Mouse (Mus musculus): ENCODE measurements around the gene Endou. TPM values are rescaled to one million over a fixed set of nuclear protein-coding genes. Genes with fewer than 3 reads are reported as not detected.
A peak's percentile ranks its signal among the peaks of the same experiment; 100 is the strongest.

Endou gene
- polyA plus RNA-seq, 1 experiment from 2014 or later = 3.0 TPM

GRCm38 (mm10) chr15:97751676-97752075 lies 20.5 kb upstream of the Endou start:
- Histone ChIP-seq H3K27me3 (no peaks in the 10 kb centered on the region), H3K9ac (no peak overlapping the region), H3K9me3 (no peaks in the 10 kb centered on the region), H3K36me3 (no peaks in the 10 kb centered on the region), H3K4me2 (replicated peaks) (no peak overlapping the region), H3K4me1 (peaks cover 39% of the 10 kb centered on the region), H3K4me3 (no peak overlapping the region), H3K27ac (no peak overlapping the region)
- 76% methylated on average over 2 of the region's 2 CpGs for WGBS
- ATAC-seq (ENCODE audit: low FRiP score, low read depth) = no peak

GRCm38 (mm10) chr15:97750697-97751096 lies 19.6 kb upstream of the Endou start:
- Histone ChIP-seq H3K4me3 (no peak overlapping the region), H3K36me3 (no peaks in the 10 kb centered on the region), H3K9ac (peak overlapping the region; percentile 13; the same call in 1 of the 2 replicates), H3K4me1 (peaks cover 36% of the 10 kb centered on the region), H3K4me2 (replicated peaks) (peak overlapping the region; percentile 34), H3K27ac (peak overlapping the region; percentile 76), H3K9me3 (no peaks in the 10 kb centered on the region), H3K27me3 (no peaks in the 10 kb centered on the region)
- WGBS = 14% methylated on average over 12 of the region's 12 CpGs
- peak; percentile 83 for ATAC-seq (ENCODE audit: low FRiP score, low read depth)

- Histone ChIP-seq H3K27me3 (no peaks in the 10 kb centered on the region), H3K9ac (0 out of 2 replicates have a peak overlapping the region, but pooled peaks have one; percentile 13), H3K36me3 (no peaks in the 10 kb centered on the region), H3K4me3 (no peak overlapping the region), H3K9me3 (no peaks in the 10 kb centered on the region), H3K27ac (peak overlapping the region; percentile 76; the same call in 1 of the 2 replicates), H3K4me1 (peaks cover 36% of the 10 kb centered on the region), H3K4me2 (replicated peaks) (0 out of 2 replicates have a peak overlapping the region, but pooled peaks have one; percentile 34)
- 83% methylated on average over 13 of the region's 13 CpGs for WGBS
- ATAC-seq (ENCODE audit: low FRiP score, low read depth) = 0 out of 2 replicates have a peak, but pooled peaks have one; percentile 2
Observed at GRCm38 (mm10) chr15:97749841-97750240, 18.7 kb upstream of the Endou start.

- H3K4me1 ChIP-seq = peaks cover 34% of the 10 kb centered on the region
- H3K4me3 ChIP-seq = no peak overlapping the region
- no peak overlapping the region for H3K9ac ChIP-seq
- H3K27ac ChIP-seq = no peak overlapping the region
- ATAC-seq (ENCODE audit: low FRiP score, low read depth) = no peak
- H3K9me3 ChIP-seq = no peaks in the 10 kb centered on the region
- WGBS = 87% methylated on average over 9 of the region's 9 CpGs
- no peak overlapping the region for H3K4me2 ChIP-seq (replicated peaks)
- H3K36me3 ChIP-seq = no peaks in the 10 kb centered on the region
- no peaks in the 10 kb centered on the region for H3K27me3 ChIP-seq
Observed at GRCm38 (mm10) chr15:97749397-97749796, 18.3 kb upstream of the Endou start.

- 87% methylated on average over 4 of the region's 4 CpGs for WGBS
- Histone ChIP-seq H3K4me3 (no peak overlapping the region), H3K27ac (no peak overlapping the region), H3K36me3 (no peaks in the 10 kb centered on the region), H3K9me3 (no peaks in the 10 kb centered on the region), H3K9ac (no peak overlapping the region), H3K27me3 (no peaks in the 10 kb centered on the region), H3K4me2 (replicated peaks) (no peak overlapping the region), H3K4me1 (peaks cover 33% of the 10 kb centered on the region)
- no peak for ATAC-seq (ENCODE audit: low FRiP score, low read depth)
Observed at GRCm38 (mm10) chr15:97748964-97749363, 17.8 kb upstream of the Endou start.

GRCm38 (mm10) chr15:97748309-97748708 lies 17.2 kb upstream of the Endou start:
- WGBS = 63% methylated on average over 10 of the region's 10 CpGs
- ATAC-seq (ENCODE audit: low FRiP score, low read depth) = no peak

GRCm38 (mm10) chr15:97747486-97747885 lies 16.3 kb upstream of the Endou start:
- WGBS = 91% methylated on average over 4 of the region's 4 CpGs
- no peak overlapping the region for H3K4me2 ChIP-seq (replicated peaks)
- no peak overlapping the region for H3K9ac ChIP-seq
- no peak overlapping the region for H3K27ac ChIP-seq
- H3K4me3 ChIP-seq = no peak overlapping the region
- peaks cover 30% of the 10 kb centered on the region for H3K4me1 ChIP-seq
- no peak for ATAC-seq (ENCODE audit: low FRiP score, low read depth)
- no peaks in the 10 kb centered on the region for H3K27me3 ChIP-seq
- H3K9me3 ChIP-seq = no peaks in the 10 kb centered on the region
- H3K36me3 ChIP-seq = no peaks in the 10 kb centered on the region

More at GRCm38 (mm10) chr15:97748309-97748708, 17.2 kb upstream of the Endou start:
- Histone ChIP-seq H3K27ac (no peak overlapping the region), H3K27me3 (no peaks in the 10 kb centered on the region), H3K4me3 (no peak overlapping the region), H3K4me1 (peaks cover 29% of the 10 kb centered on the region), H3K4me2 (replicated peaks) (no peak overlapping the region), H3K9me3 (no peaks in the 10 kb centered on the region), H3K9ac (no peak overlapping the region), H3K36me3 (no peaks in the 10 kb centered on the region)

GRCm38 (mm10) chr15:97746748-97747147 lies 15.6 kb upstream of the Endou start:
- Histone ChIP-seq H3K4me2 (replicated peaks) (no peak overlapping the region), H3K27me3 (no peaks in the 10 kb centered on the region), H3K9me3 (no peaks in the 10 kb centered on the region), H3K9ac (no peak overlapping the region), H3K36me3 (no peaks in the 10 kb centered on the region), H3K4me3 (no peak overlapping the region), H3K4me1 (peaks cover 33% of the 10 kb centered on the region), H3K27ac (no peak overlapping the region)
- ATAC-seq (ENCODE audit: low FRiP score, low read depth) = no peak
- 94% methylated on average over 24 of the region's 24 CpGs for WGBS

- 88% methylated on average over 10 of the region's 10 CpGs for WGBS
- no peak overlapping the region for H3K4me3 ChIP-seq
- H3K9ac ChIP-seq = no peak overlapping the region
- H3K9me3 ChIP-seq = no peaks in the 10 kb centered on the region
- H3K27me3 ChIP-seq = no peaks in the 10 kb centered on the region
- H3K4me1 ChIP-seq = peaks cover 33% of the 10 kb centered on the region
- H3K4me2 ChIP-seq (replicated peaks) = no peak overlapping the region
- H3K36me3 ChIP-seq = no peaks in the 10 kb centered on the region
- no peak for ATAC-seq (ENCODE audit: low FRiP score, low read depth)
- H3K27ac ChIP-seq = no peak overlapping the region
Observed at GRCm38 (mm10) chr15:97746278-97746677, 15.1 kb upstream of the Endou start.

GRCm38 (mm10) chr15:97745331-97745730 lies 14.2 kb upstream of the Endou start:
- 75% methylated on average over 9 of the region's 10 CpGs for WGBS
- Histone ChIP-seq H3K9ac (no peak overlapping the region), H3K27me3 (no peaks in the 10 kb centered on the region), H3K4me2 (replicated peaks) (no peak overlapping the region), H3K4me3 (no peak overlapping the region), H3K36me3 (no peaks in the 10 kb centered on the region), H3K4me1 (peaks cover 24% of the 10 kb centered on the region), H3K27ac (no peak overlapping the region), H3K9me3 (no peaks in the 10 kb centered on the region)
- no peak for ATAC-seq (ENCODE audit: low FRiP score, low read depth)

- Histone ChIP-seq H3K4me2 (replicated peaks) (no peak overlapping the region), H3K9ac (no peak overlapping the region), H3K36me3 (no peaks in the 10 kb centered on the region), H3K27ac (no peak overlapping the region), H3K4me3 (no peak overlapping the region), H3K27me3 (no peaks in the 10 kb centered on the region), H3K9me3 (no peaks in the 10 kb centered on the region), H3K4me1 (peaks cover 20% of the 10 kb centered on the region)
- 52% methylated on average over 10 of the region's 10 CpGs for WGBS
- ATAC-seq (ENCODE audit: low FRiP score, low read depth) = peak; percentile 34; the same call in 1 of the 2 replicates
Observed at GRCm38 (mm10) chr15:97744930-97745329, 13.8 kb upstream of the Endou start.

GRCm38 (mm10) chr15:97743961-97744525 lies 12.9 kb upstream of the Endou start:
- Histone ChIP-seq H3K27ac (no peak overlapping the region), H3K36me3 (no peaks in the 10 kb centered on the region), H3K4me1 (peaks cover 18% of the 10 kb centered on the region), H3K9ac (no peak overlapping the region), H3K9me3 (no peaks in the 10 kb centered on the region), H3K4me3 (no peak overlapping the region), H3K4me2 (replicated peaks) (no peak overlapping the region), H3K27me3 (no peaks in the 10 kb centered on the region)
- ATAC-seq (ENCODE audit: low FRiP score, low read depth) = no peak
- WGBS = 66% methylated on average over 12 of the region's 12 CpGs

- Histone ChIP-seq H3K4me3 (no peak overlapping the region), H3K36me3 (no peaks in the 10 kb centered on the region), H3K4me1 (peaks cover 18% of the 10 kb centered on the region), H3K9ac (no peak overlapping the region), H3K27me3 (no peaks in the 10 kb centered on the region), H3K27ac (no peak overlapping the region), H3K4me2 (replicated peaks) (no peak overlapping the region), H3K9me3 (no peaks in the 10 kb centered on the region)
- no peak for ATAC-seq (ENCODE audit: low FRiP score, low read depth)
- 85% methylated on average over 5 of the region's 5 CpGs for WGBS
Observed at GRCm38 (mm10) chr15:97743210-97743609, 12.1 kb upstream of the Endou start.
